Mouse (Mus musculus) erythroblast, adult 5-6 weeks (primary cell): ENCODE measurements around the gene Ndp. TPM values are rescaled to one million over a fixed set of nuclear protein-coding genes. Genes with fewer than 3 reads are reported as not detected.

Experiments
- ATAC-seq: replicated peaks from 2 replicates; pipeline ENCODE4 v1.8.0; 2016; ENCODE audit warnings: moderate number of reproducible peaks, mild to moderate bottlenecking, moderate TSS enrichment, inconsistent platforms; ENCODE audit not compliant: poor library complexity, low FRiP score, severe bottlenecking
- total RNA-seq, 2 experiments: library from RNA; stranded (forward) in 1 of 2; stranded (reverse) in 1 of 2; fragments of 150-400 nt in 1 of 2; fragments of 200-764, 138-1000 nt in 1 of 2; gene quantifications; 2 replicates each; pipeline versions ENCODE4 v1.2.3 to v1.2.4; 2015 to 2017; ENCODE audit warnings: low replicate concordance in 2 of 2

The Ndp gene
- total RNA-seq (2015; ENCODE audit: low replicate concordance) (not detected in 2 replicates), total RNA-seq (2017; ENCODE audit: low replicate concordance) (not detected in 2 replicates)

GRCm38 (mm10) chrX:16911241-16911873 is at the start of gene Ndp:
Ndp (minus strand) TSS chrX:16911774.
- ATAC-seq = no peak

GRCm38 (mm10) chrX:16954767-16955166 is 43.2 kb upstream of the Ndp start:
- ATAC-seq = no peak

- ATAC-seq = no peak
These were observed 6.4 kb upstream of the Ndp start for GRCm38 (mm10) chrX:16918006-16918405.

GRCm38 (mm10) chrX:16913118-16913517 is 1.5 kb upstream of the Ndp start:
- ATAC-seq = no peak

GRCm38 (mm10) chrX:16911911-16912310 is 337 bp upstream of the Ndp start:
- ATAC-seq = no peak

GRCm38 (mm10) chrX:16910211-16911095 is 1.1 kb downstream of the Ndp start:
- no peak for ATAC-seq

- ATAC-seq = no peak
These were observed 2.9 kb downstream of the Ndp start for GRCm38 (mm10) chrX:16908652-16909051.

- ATAC-seq = no peak
These were observed 4.0 kb downstream of the Ndp start for GRCm38 (mm10) chrX:16907554-16907953.

GRCm38 (mm10) chrX:16894377-16895175 is 17.0 kb downstream of the Ndp start:
- no peak for ATAC-seq

- no peak for ATAC-seq
These were observed 43.8 kb downstream of the Ndp start for GRCm38 (mm10) chrX:16867640-16868314.

- ATAC-seq = no peak
These were observed 51.3 kb downstream of the Ndp start for GRCm38 (mm10) chrX:16860244-16860643.

- ATAC-seq = no peak
These were observed 65.5 kb downstream of the Ndp start for GRCm38 (mm10) chrX:16846034-16846433.

GRCm38 (mm10) chrX:16841443-16841842 is 70.1 kb downstream of the Ndp start:
- ATAC-seq = no peak

GRCm38 (mm10) chrX:16837293-16837692 is 74.3 kb downstream of the Ndp start:
- ATAC-seq = no peak

- no peak for ATAC-seq
These were observed 75.0 kb downstream of the Ndp start for GRCm38 (mm10) chrX:16836488-16837082.
